Mouse (Mus musculus): ENCODE results near the gene Lsm4. TPM values are rescaled to one million over a fixed set of nuclear protein-coding genes. Genes with fewer than 3 reads are reported as not detected.

The Lsm4 gene
- total RNA-seq, 2 experiments from 2014 or later: 82.1 to 151 TPM

GRCm38 (mm10) chr8:70648921-70649320, 24.1 kb upstream of the Lsm4 start:
- ATAC-seq (ENCODE audit: poor library complexity, severe bottlenecking): no peak

- no peak for ATAC-seq (ENCODE audit: poor library complexity, severe bottlenecking)
These were observed 23.7 kb upstream of the Lsm4 start for GRCm38 (mm10) chr8:70649324-70649723.

GRCm38 (mm10) chr8:70650351-70650750, 22.7 kb upstream of the Lsm4 start:
- no peak for ATAC-seq (ENCODE audit: poor library complexity, severe bottlenecking)

- peak; percentile 89 for ATAC-seq (ENCODE audit: poor library complexity, severe bottlenecking)
These were observed 19.8 kb upstream of the Lsm4 start for GRCm38 (mm10) chr8:70653226-70653625.

- peak; percentile 51 for ATAC-seq (ENCODE audit: poor library complexity, severe bottlenecking)
These were observed 18.9 kb upstream of the Lsm4 start for GRCm38 (mm10) chr8:70654121-70654520.

- no peak for ATAC-seq (ENCODE audit: poor library complexity, severe bottlenecking)
These were observed 17.6 kb upstream of the Lsm4 start for GRCm38 (mm10) chr8:70655469-70655868.

- no peak for ATAC-seq (ENCODE audit: poor library complexity, severe bottlenecking)
These were observed 16.8 kb upstream of the Lsm4 start for GRCm38 (mm10) chr8:70656193-70656790.

- no peak for ATAC-seq (ENCODE audit: poor library complexity, severe bottlenecking)
These were observed 15.8 kb upstream of the Lsm4 start for GRCm38 (mm10) chr8:70657214-70657613.

- no peak for ATAC-seq (ENCODE audit: poor library complexity, severe bottlenecking)
These were observed 15.3 kb upstream of the Lsm4 start for GRCm38 (mm10) chr8:70657739-70658138.

- ATAC-seq (ENCODE audit: poor library complexity, severe bottlenecking): peak; percentile 47
These were observed 14.0 kb upstream of the Lsm4 start for GRCm38 (mm10) chr8:70658897-70659603.

GRCm38 (mm10) chr8:70659604-70660272, 13.3 kb upstream of the Lsm4 start:
- ATAC-seq (ENCODE audit: poor library complexity, severe bottlenecking): peak; percentile 81

GRCm38 (mm10) chr8:70660273-70660725, 12.7 kb upstream of the Lsm4 start, which contains the start of gene Pgpep1:
Gene Pgpep1, minus strand, starts transcription at chr8:70660388.
- ATAC-seq (ENCODE audit: poor library complexity, severe bottlenecking): peak; percentile 37

- no peak for ATAC-seq (ENCODE audit: poor library complexity, severe bottlenecking)
These were observed 9.4 kb upstream of the Lsm4 start for GRCm38 (mm10) chr8:70663691-70664090.

GRCm38 (mm10) chr8:70664631-70665030, 8.4 kb upstream of the Lsm4 start:
- ATAC-seq (ENCODE audit: poor library complexity, severe bottlenecking): no peak

- no peak for ATAC-seq (ENCODE audit: poor library complexity, severe bottlenecking)
These were observed 7.4 kb upstream of the Lsm4 start for GRCm38 (mm10) chr8:70665599-70665998.

GRCm38 (mm10) chr8:70667071-70667470, 6.0 kb upstream of the Lsm4 start:
- ATAC-seq (ENCODE audit: poor library complexity, severe bottlenecking): no peak

- ATAC-seq (ENCODE audit: poor library complexity, severe bottlenecking): no peak
These were observed 1.3 kb upstream of the Lsm4 start for GRCm38 (mm10) chr8:70671615-70672324.

GRCm38 (mm10) chr8:70672325-70673078, 546 bp upstream of the Lsm4 start:
- no peak for ATAC-seq (ENCODE audit: poor library complexity, severe bottlenecking)

GRCm38 (mm10) chr8:70674109-70674508, 1.1 kb downstream of the Lsm4 start:
- no peak for ATAC-seq (ENCODE audit: poor library complexity, severe bottlenecking)

GRCm38 (mm10) chr8:70674716-70675115, 1.7 kb downstream of the Lsm4 start:
- ATAC-seq (ENCODE audit: poor library complexity, severe bottlenecking): no peak

All from megakaryocyte, adult 5-6 weeks (primary cell).